Mouse (Mus musculus) limb, embryonic 14.5 days (tissue): ENCODE results near the gene Trpc4ap. TPM values are rescaled to one million over a fixed set of nuclear protein-coding genes. Genes with fewer than 3 reads are reported as not detected.

Experiments
- ATAC-seq: fragments of 200-750 bp; cut with Nextera tagmentation; 2 replicates; pipeline ENCODE4 v1.8.0; 2017; ENCODE audit warnings: low read depth, moderate number of reproducible peaks, moderate TSS enrichment; ENCODE audit not compliant: low FRiP score
- DNase-seq: peaks from one replicate; pipeline ENCODE4 v3.0.0-alpha.2; 2015; ENCODE audit warnings: low spot score
- H3K27ac ChIP-seq: fragments of 300-500 bp; sonication (generic); replicated peaks from 2 replicates; pipeline ENCODE4 v1.5.1; 2014; ENCODE audit warnings: low read depth, mild to moderate bottlenecking, low read length, moderate library complexity, mixed read lengths
- H3K27me3 ChIP-seq: fragments of 300-500 bp; sonication (generic); 2 replicates; pipeline ENCODE4 v1.6.1; 2014; ENCODE audit warnings: low read length, mixed read lengths; ENCODE audit not compliant: control insufficient read depth, insufficient read depth
- H3K36me3 ChIP-seq: fragments of 300-500 bp; sonication (generic); 2 replicates; pipeline ENCODE4 v1.6.1; 2014; ENCODE audit warnings: mild to moderate bottlenecking, low read length, moderate library complexity, mixed read lengths; ENCODE audit not compliant: control insufficient read depth, insufficient read depth
- H3K4me1 ChIP-seq: fragments of 300-500 bp; sonication (generic); 2 replicates; pipeline ENCODE4 v1.6.1; 2014; ENCODE audit warnings: antibody characterized with exemption, low read length, mixed read lengths; ENCODE audit not compliant: control insufficient read depth, insufficient read depth
- H3K4me2 ChIP-seq: fragments of 300-500 bp; sonication (generic); replicated peaks from 2 replicates; pipeline ENCODE4 v1.6.1; 2014; ENCODE audit warnings: low read depth, mild to moderate bottlenecking, low read length, moderate library complexity; ENCODE audit not compliant: severe bottlenecking
- H3K4me3 ChIP-seq: fragments of 300-500 bp; sonication (generic); replicated peaks from 2 replicates; pipeline ENCODE4 v1.5.1; 2014; ENCODE audit warnings: low read length
- H3K9ac ChIP-seq: fragments of 300-500 bp; sonication (generic); 2 replicates; pipeline ENCODE4 v1.6.1; 2014; ENCODE audit warnings: mild to moderate bottlenecking, low read depth, low read length, moderate library complexity; ENCODE audit not compliant: severe bottlenecking
- H3K9me3 ChIP-seq: fragments of 300-500 bp; sonication (generic); 2 replicates; pipeline ENCODE4 v1.6.1; 2016; ENCODE audit warnings: low read length; ENCODE audit not compliant: control insufficient read depth
- POLR2A ChIP-seq: fragments of 200-500 bp; IDR thresholded peaks from 2 replicates; pipeline ENCODE4 v1.8.0; 2012; ENCODE audit warnings: inconsistent platforms, mild to moderate bottlenecking, moderate library complexity, borderline replicate concordance; ENCODE audit not compliant: insufficient read depth, insufficient read length; ENCODE audit errors: extremely low read depth
- WGBS: fragments of 180-500 bp; shearing (Covaris S2); extraction: QIAGEN DNeasy Blood & Tissue Kit; methylation state at CpG from one replicate; pipeline ENCODE4 v1.1.7; 2014; 5-methylcytosine and 5-hydroxymethylcytosine counted together
- polyA plus RNA-seq, 2 experiments: library from polyadenylated mRNA; depleted of rRNA in 1 of 2; stranded (reverse) in 1 of 2; unstranded in 1 of 2; fragments of >200 nt; fragmentation: Nextera tagmentation in 1 of 2; extraction: Ambion mirVana in 1 of 2; gene quantifications; 2 replicates each; pipeline versions ENCODE4 v1.2.1 to v1.2.3; 2012 to 2014

The Trpc4ap gene
- polyA plus RNA-seq, 2 experiments = 140 to 166 TPM

GRCm38 (mm10) chr2:155604560-155605235 is 87.5 kb downstream of the Trpc4ap start:
- TF ChIP-seq POLR2A = no peak
- no peak overlapping the region for H3K4me2 ChIP-seq
- 27% methylated on average over 10 of the region's 10 CpGs for WGBS

GRCm38 (mm10) chr2:155603707-155604106 is 88.5 kb downstream of the Trpc4ap start:
- no peak for TF ChIP-seq POLR2A
- ATAC-seq (no peak), DNase-seq (no peak)
- Histone ChIP-seq H3K4me3 (no peak overlapping the region), H3K36me3 (no peaks in the 10 kb centered on the region), H3K4me1 (no peaks in the 10 kb centered on the region), H3K9ac (no peak overlapping the region), H3K27me3 (no peaks in the 10 kb centered on the region), H3K27ac (no peak overlapping the region), H3K4me2 (no peak overlapping the region), H3K9me3 (no peaks in the 10 kb centered on the region)
- 64% methylated on average over 3 of the region's 3 CpGs for WGBS

More at GRCm38 (mm10) chr2:155604560-155605235, 87.5 kb downstream of the Trpc4ap start:
- DNase-seq (no peak), ATAC-seq (no peak)
- H3K27me3 ChIP-seq = no peaks in the 10 kb centered on the region
- H3K36me3 ChIP-seq = no peaks in the 10 kb centered on the region
- H3K4me3 ChIP-seq = no peak overlapping the region
- no peaks in the 10 kb centered on the region for H3K4me1 ChIP-seq
- no peaks in the 10 kb centered on the region for H3K9me3 ChIP-seq
- H3K9ac ChIP-seq = no peak overlapping the region
- no peak overlapping the region for H3K27ac ChIP-seq

GRCm38 (mm10) chr2:155595516-155595915 is 96.7 kb downstream of the Trpc4ap start:
- no peak for TF ChIP-seq POLR2A
- Histone ChIP-seq H3K27ac (no peak overlapping the region), H3K9ac (no peak overlapping the region), H3K4me2 (no peak overlapping the region), H3K9me3 (no peaks in the 10 kb centered on the region), H3K4me3 (no peak overlapping the region), H3K4me1 (peaks cover 9% of the 10 kb centered on the region), H3K27me3 (no peaks in the 10 kb centered on the region), H3K36me3 (no peaks in the 10 kb centered on the region)
- DNase-seq (no peak), ATAC-seq (no peak)
- 85% methylated on average over 6 of the region's 6 CpGs for WGBS

GRCm38 (mm10) chr2:155592854-155593283 is 99.3 kb downstream of the Trpc4ap start:
- WGBS = under 1% methylated on average over 9 of the region's 9 CpGs
- H3K9ac ChIP-seq = peak overlapping the region; percentile 77
- H3K27me3 ChIP-seq = no peaks in the 10 kb centered on the region
- no peak overlapping the region for H3K27ac ChIP-seq
- no peaks in the 10 kb centered on the region for H3K36me3 ChIP-seq
- H3K4me3 ChIP-seq = peak overlapping the region; percentile 57
- H3K4me1 ChIP-seq = peaks cover 9% of the 10 kb centered on the region
- TF ChIP-seq POLR2A = no peak; the same call in 1 of the 2 replicates
- ATAC-seq (no peak), DNase-seq (no peak)
- peak overlapping the region; percentile 69 for H3K4me2 ChIP-seq
- H3K9me3 ChIP-seq = no peaks in the 10 kb centered on the region

GRCm38 (mm10) chr2:155592137-155592853 is 99.9 kb downstream of the Trpc4ap start, which contains the start of gene Gss:
Gene Gss, minus strand, starts transcription at chr2:155592810.
- ATAC-seq = peak; percentile 96
- DNase-seq = peak; percentile 95
- Histone ChIP-seq H3K9me3 (no peaks in the 10 kb centered on the region), H3K4me2 (peak within 1 kb of the TSS; percentile 69), H3K27ac (peak within 1 kb of the TSS; percentile 85), H3K9ac (peak within 1 kb of the TSS; percentile 77), H3K36me3 (no peaks in the 10 kb centered on the region), H3K4me3 (peak within 1 kb of the TSS; percentile 57), H3K4me1 (peaks cover 9% of the 10 kb centered on the region), H3K27me3 (no peaks in the 10 kb centered on the region)
- WGBS = under 1% methylated on average over 53 of the region's 53 CpGs
- peak; percentile 41; the same call in 1 of the 2 replicates for TF ChIP-seq POLR2A
